Mouse (Mus musculus): ENCODE measurements around the gene Prr5.
"Not testable (repeated sequence)": the region's sequence is repeated elsewhere in the genome, so short reads cannot be mapped to it uniquely, and the experiment has no call there.

Gene Prr5

DNA sequence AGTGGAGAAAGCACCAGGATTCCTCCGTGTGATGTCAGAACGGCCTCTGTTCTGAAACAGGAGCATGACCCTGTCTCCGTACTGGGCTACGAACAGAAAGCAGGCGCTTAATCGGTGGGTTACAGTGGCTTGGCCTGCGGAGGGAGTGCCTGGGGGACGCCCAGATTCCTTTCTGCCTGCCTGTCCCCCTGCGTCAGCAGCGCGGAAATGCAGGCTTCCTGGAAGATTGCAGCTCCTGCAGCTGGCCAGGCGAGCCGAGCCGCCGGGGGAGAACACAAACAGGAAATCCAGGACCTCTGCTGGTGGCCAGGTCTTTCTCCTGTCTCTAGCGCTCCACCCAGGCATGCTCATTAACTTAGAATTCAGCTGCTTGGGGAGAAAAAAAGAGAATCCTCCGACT lies 45.3 kb downstream of the Prr5 start:
- DNase-seq (ENCODE audit: low spot score), result peak; percentile 92

DNA sequence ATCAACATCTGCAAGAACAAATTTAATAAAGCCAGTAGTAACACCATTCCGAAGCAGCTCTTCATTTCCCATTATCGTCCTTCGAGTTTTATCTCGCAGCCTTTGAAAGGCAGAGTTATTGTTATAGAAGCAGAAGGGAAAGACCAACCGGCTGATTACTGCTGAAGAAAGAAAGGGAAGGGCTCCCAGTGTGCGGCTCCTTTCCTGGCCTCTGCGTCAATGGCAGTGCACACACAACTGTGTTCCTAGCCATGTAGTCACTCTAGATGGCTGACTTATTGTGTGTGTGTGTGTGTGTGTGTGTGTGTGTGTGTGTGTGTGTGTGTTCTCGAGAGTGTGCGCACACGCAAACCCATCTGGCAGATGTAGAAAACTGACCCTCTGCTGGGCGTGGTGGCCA lies 45.7 kb downstream of the Prr5 start:
- DNase-seq (ENCODE audit: low spot score), result no peak

- not testable (repeated sequence) for DNase-seq (ENCODE audit: low spot score)
Observed at GRCm38 (mm10) chr15:84717570-84718270, 48.3 kb downstream of the Prr5 start.

GRCm38 (mm10) chr15:84718785-84719184 lies 49.4 kb downstream of the Prr5 start:
- no peak for DNase-seq (ENCODE audit: low spot score)

GRCm38 (mm10) chr15:84719791-84720190 lies 50.4 kb downstream of the Prr5 start, which contains the start of gene Arhgap8:
Arhgap8 (plus strand) TSS chr15:84720052.
- DNase-seq (ENCODE audit: low spot score), result no peak

- no peak for DNase-seq (ENCODE audit: low spot score)
Observed at GRCm38 (mm10) chr15:84720291-84721204, 51.1 kb downstream of the Prr5 start.

DNA sequence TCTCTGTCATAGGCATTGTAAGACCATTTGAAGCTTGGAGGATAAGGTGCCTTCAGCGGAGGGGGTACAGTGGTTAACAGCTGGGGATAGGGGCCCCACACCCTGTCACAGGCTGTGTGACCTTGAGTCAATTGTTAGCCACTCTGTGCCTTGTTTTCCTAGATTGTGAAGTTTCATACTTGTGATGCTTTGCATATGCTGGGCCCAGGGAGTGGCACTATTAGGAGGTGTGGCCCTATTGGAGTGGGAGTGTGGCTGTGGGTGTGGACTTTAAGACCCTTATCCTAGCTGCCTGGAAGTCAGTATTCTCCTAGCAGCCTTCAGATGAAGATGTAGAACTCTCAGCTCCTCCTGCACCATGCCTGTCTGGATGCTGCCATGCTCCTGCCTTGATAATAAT lies 54.2 kb downstream of the Prr5 start:
- not testable (repeated sequence) for DNase-seq (ENCODE audit: low spot score)

DNA sequence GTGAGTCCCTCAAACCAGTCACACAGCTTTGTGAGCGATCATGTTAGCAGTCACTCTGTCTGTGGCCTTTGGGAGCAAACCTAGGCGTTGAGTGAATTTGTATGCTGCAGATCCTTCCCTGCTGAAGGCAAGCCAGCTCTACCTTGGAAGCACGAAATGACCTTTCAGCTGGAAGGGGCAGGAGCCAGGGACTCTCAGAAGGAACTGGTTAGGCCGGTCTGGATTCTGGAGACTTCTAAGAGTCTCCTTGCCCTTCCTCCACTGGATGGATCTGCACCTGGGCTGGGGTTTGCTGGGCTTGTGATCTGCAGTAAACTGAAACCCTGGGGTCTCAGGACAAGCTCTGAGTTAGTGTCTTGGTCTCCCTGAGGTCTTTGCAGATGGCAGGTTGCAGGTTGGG lies 54.8 kb downstream of the Prr5 start:
- DNase-seq (ENCODE audit: low spot score), result no peak

DNA sequence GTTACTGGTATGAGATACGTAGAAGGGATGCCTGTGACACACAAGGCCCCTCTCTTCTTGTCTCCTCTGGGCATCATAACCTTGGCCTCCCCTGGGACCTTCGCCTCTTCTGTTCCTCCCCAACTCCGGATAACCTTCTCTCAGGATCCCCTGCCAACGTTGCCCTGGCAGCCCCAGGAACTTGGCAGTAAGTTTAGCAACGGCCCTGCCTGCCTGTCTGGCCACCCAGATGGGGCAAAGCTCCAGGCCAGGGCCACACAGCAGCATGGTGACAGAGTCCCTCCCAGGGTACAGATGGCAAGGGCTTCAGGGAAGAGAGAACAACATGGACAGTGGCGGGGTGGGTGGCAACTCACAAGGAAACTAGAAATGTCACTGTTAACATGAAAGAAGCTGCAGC lies 60.3 kb downstream of the Prr5 start:
- DNase-seq (ENCODE audit: low spot score), result peak; percentile 18

GRCm38 (mm10) chr15:84730893-84731292 lies 61.5 kb downstream of the Prr5 start:
- DNase-seq (ENCODE audit: low spot score), result no peak

GRCm38 (mm10) chr15:84731676-84732424 lies 62.4 kb downstream of the Prr5 start:
- DNase-seq (ENCODE audit: low spot score), result no peak

- DNase-seq (ENCODE audit: low spot score), result no peak
Observed at GRCm38 (mm10) chr15:84732425-84732749, 63.0 kb downstream of the Prr5 start.

- no peak for DNase-seq (ENCODE audit: low spot score)
Observed at GRCm38 (mm10) chr15:84736346-84736993, 67.0 kb downstream of the Prr5 start.

DNA sequence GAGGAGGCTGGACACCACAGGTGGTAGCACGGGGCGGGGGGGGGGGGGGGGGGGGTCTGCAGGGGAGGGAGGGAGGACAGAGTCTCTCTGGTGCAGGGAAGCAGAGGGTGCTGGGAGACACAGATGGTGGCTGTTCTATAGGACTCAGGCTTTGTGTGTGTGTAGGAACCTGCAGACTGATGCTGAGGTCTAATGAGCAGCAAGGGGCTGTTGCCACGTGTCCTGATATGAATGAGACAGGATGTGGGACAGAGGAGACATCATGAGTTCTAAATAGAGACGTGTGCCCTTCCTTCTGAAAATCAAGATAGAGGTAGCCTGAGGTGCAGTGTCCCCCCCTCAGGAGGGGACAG lies 67.5 kb downstream of the Prr5 start:
- no peak for DNase-seq (ENCODE audit: low spot score)

GRCm38 (mm10) chr15:84738246-84738645 lies 68.8 kb downstream of the Prr5 start:
- DNase-seq (ENCODE audit: low spot score), result no peak

DNA sequence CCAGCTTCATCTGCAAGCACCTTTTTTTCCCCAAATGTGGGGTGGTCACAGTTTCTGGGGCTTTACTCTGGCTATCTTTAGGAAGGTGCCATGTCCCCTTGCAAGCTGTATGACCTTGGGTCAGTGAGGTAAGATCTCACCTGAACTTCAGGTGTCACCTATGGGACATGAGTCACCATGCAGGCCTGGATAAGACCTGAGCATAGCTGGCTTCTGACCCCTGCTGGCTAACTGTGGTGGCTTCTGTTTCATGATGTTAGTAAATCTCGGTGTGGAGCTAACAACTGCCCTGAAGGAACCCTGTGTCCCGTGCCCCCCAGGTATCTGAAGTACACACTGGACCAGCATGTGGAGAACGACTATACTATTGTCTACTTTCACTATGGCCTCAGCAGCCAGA lies 72.2 kb downstream of the Prr5 start:
- DNase-seq (ENCODE audit: low spot score), result no peak

- peak; percentile 51 for DNase-seq (ENCODE audit: low spot score)
Observed at GRCm38 (mm10) chr15:84743347-84743746, 73.9 kb downstream of the Prr5 start.

DNA sequence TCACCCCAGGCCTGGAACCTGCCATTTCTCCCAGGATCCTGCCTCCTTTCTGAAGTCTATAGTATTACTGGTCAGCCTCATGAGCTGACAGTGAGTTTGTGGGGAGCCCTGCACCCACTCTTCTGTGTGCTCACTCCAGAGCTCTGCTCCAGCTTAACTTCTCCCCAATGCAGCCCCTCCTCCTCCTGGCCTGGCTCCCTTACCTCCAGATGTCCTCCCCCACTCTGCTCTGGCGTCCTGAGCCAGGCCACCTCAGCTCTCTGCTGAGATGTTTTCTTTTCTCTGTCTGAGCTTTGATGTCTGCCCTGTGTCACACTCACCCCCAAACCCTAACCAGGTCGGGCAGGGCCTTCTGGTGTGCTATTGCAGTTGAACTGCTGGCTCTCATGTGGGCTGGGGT lies 74.9 kb downstream of the Prr5 start:
- no peak for DNase-seq (ENCODE audit: low spot score)

- no peak for DNase-seq (ENCODE audit: low spot score)
Observed at GRCm38 (mm10) chr15:84745831-84746230, 76.4 kb downstream of the Prr5 start.

Data from MN1 (cell line).